Mouse (Mus musculus): ENCODE measurements around the gene Coq5.
"Not testable (repeated sequence)": the region's sequence is repeated elsewhere in the genome, so short reads cannot be mapped to it uniquely, and the experiment has no call there.

The Coq5 gene

DNA sequence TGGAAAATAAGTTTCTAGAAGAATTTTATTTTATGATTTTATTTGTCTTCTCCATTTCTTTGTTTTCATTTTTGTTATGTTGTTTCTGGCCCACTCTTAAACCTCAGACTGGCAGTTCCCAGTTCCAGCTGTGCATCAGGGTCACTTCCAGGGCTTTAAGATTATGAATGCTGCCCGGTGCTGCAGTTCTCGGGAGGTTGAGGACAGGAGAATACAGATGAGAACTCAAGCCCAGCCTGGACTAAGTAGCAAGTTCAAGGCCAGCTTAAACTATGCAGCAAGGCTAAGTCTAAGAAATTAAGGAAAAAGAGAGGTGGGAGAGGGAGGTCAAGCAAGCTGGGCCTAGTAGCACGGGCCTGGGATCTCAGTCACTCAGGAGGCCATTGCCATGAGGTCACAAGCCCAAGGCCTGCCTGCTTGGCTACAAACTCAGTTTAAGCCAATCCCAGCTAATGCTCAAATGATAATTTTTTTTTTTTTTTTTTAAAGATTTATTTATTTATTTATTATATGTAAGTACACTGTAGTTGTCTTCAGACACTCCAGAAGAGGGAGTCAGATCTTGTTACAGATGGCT is 11.9 kb upstream of the Coq5 start:
- DNase-seq (ENCODE audit: low read depth), result no peak

DNA sequence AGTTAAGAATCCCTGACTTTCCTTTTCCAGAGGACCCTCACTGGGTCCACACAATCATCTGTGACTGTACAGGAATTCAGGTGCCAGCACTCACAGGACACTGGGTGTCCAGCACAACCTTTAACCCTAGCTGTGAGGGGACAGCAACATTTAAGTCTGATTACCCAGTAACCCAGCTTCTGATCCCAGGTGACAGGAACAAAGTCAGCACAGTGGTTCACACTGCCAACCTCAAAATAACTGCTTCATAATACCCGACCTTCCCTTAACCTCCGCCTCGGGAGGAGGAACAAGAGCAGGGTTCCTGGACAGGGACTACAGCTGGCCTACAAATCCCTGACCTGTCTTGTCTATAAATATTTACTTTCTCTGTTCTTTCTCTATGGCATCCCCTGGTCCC is 11.2 kb upstream of the Coq5 start:
- no peak for DNase-seq (ENCODE audit: low read depth)

DNA sequence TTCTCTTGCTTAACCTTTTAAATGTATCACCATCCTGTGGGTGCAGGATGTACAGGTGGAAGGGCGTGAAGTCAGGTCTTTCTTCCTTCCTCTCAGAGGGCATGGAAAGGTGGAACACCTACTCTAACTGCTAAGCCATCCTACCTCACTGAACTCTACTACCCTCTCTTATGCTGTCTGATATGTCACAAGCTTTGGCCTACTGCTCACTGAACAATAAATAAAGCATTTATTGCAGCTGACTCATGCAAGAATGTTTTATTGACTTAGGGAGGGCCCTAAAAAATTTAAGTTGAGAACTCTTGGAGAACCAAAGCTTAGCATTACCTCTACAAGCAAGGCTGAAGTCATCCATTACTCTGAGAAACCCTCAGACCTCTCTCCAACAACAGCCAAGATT is 9.5 kb upstream of the Coq5 start:
- DNase-seq (ENCODE audit: low read depth), result no peak

DNA sequence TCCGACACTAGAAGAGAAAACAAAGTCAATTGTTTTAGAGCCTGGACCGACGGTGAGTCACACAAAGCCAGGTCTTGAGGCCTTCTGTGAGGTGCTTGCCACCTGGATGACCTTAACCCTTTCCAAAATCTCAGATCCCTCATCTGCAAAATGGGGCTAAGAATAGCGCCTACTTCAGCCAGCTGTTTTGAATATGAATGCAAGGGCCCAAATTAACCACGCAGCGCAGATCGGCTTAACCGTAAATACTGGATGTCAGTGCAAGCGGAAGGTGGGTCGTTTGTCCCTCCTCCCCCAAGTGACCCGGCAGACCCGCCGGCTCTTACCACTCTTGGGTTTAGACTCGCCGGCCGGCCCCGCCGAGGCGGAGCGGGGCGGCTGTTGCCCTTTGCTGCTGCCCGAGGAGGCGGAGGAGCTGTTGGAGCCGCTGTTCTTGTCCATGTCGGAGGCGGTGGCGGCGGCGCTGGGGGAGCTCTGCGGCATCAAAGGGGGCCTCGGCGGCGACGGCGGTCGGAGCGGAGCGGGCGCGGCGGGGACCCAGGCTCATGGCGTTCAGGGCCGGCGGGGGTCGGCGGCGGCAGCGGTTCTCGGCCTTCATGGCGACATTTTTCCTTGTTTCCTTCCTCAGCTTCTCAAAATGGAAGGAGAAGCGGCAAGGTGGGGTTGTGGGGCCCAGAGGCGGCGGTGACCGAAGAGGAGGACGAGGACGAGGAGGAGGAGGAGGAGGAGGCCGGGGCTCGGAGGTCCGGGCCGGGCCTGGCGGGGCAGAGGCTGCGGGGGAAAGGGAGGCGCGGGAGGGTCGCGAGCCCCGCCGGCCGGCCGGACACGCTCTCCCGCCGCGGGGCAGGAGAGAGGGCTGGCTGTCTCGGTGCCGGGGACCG is 7.3 kb upstream of the Coq5 start:
- DNase-seq (ENCODE audit: low read depth), result no peak

DNA sequence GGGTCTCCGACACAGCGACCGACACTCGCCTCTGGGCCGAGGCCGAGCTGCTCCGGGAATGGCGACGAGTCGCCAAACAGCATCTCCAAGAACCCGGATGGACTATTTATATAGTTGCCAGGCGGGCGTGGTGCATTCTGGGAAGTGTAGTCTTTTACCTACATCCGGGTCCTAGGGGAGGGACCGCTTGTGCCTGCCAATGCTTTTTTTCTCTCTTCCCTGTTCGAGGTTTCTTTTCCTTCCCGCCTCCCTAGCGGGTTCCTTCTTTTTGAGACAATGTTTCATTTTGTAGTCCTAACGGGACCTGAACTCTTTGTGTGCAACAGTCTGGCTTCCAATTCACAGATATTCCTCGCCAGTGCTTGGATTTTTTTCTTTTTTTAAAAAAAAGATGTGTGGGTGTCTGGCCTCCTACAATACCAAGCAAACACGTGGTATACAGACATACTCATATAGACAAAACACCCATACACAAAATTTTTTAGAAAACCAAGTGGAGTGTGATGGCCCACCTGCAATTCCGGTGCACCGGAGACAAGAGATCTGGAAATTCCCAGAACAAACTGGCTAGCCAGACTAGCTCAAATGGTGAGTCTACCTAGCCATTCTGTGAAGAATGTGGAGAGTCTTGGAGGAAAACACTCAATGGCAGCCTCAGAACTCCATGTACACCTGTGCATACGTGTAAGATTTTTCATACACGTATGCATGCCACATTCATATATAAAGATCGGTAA is 6.5 kb upstream of the Coq5 start, which contains the start of gene Rnf10:
Rnf10 (minus strand) TSS at position 87 of the 737 bp plus-strand sequence.
- DNase-seq (ENCODE audit: low read depth), result peak; percentile 96

DNA sequence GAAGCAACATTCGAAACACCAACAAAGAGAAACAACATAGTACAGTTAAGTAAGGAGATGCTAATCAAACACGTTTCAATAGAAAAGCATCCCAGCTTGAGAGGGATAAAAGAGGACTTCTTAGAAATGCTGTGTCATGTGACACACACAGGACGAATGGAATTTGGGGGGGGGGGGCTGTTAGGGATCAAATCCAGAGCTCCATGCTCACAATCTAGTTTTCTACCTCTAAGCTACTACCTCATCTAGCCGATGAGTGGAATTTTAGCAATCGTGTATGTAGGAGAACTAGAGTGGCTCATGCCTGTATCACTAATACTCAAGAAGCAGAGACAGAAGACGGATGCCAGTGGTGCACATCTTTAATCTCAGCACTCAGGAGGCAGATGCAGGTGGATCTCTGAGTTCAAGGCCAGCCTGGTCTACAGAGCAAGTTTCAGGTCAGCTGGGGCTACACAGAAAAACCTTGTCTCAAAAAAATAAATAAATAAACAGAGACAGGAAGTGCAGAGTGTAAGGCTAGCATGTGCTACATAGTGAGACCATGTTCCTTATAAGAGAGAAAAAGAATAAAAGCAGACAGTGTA is 5.8 kb upstream of the Coq5 start:
- no peak for DNase-seq (ENCODE audit: low read depth)

DNA sequence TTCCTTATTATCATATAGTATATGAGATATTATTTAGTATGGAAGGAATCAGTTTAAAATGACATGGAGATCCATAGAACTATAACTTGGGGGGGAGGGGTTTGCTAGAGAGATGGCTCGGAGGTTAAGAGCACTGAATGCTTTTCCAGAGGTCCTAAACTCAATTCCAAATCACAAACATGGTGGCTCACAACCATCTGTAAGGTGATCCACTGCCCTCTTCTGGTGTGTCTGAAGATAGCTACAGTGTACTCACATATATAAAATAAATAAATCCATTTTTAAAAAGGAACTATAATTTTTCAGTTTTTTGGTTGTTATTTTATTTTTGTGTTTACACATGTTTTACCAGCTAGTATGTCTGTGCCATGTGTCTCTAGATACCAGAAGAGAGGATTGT is 5.1 kb upstream of the Coq5 start:
- DNase-seq (ENCODE audit: low read depth), result no peak

DNA sequence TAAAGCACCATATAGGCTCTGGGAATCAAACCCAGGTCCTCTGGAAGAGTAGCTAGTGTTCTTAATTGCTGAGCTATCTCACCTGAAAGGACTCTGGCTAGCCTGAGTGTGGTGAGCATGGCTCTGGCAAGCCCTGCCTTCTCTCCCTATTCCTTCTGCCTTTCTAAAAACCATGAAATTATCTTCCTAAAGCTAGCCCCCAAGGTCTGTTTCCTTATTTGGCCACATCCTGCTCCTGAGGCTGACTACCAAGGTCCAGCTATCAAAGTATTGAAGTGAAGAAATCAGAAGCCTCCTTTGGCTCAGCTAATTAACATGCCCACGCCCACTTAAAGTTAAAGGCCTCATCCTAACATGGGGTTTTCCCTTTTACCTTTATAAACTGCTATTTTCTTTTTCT is 4.7 kb upstream of the Coq5 start:
- DNase-seq (ENCODE audit: low read depth), result no peak

DNA sequence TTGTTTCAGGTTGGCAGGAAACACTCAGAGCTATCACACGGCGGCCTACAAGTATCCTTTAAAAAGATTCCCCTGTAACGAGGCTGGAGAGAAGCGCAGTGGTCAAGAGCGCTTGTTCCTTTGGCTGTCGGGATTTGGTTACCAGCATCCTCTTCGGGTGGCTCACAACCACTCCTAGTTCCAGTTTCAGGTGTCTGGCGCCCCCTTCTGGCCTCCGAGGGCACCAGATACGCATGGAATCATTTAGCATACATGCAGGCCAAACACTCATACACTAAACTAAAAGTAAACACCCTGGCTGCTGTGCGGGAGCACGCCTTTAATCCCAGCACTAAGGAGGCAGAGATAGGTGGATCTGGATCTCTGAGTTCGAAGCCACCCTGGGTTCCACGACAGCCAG is 3.5 kb upstream of the Coq5 start:
- no peak for DNase-seq (ENCODE audit: low read depth)

DNA sequence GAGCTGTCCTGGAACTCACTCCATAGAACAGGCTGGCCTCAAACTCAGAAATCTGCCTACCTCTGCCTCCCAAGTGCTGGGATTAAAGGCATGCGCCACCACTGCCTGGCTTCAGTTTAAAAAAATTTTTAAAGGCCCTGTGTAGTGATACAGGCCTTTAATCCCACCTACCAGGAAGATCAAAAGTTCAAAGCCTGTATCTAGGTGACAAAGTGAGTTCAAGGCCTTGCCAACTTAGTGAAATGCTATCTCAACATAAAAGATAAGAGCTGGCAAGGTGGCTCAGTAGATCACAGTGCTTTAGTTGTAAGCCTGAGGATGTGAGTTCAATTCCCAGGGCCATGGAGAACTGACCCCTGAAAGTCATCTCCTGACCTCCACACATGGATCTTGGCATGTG is 1.4 kb upstream of the Coq5 start:
- no peak for DNase-seq (ENCODE audit: low read depth)

DNA sequence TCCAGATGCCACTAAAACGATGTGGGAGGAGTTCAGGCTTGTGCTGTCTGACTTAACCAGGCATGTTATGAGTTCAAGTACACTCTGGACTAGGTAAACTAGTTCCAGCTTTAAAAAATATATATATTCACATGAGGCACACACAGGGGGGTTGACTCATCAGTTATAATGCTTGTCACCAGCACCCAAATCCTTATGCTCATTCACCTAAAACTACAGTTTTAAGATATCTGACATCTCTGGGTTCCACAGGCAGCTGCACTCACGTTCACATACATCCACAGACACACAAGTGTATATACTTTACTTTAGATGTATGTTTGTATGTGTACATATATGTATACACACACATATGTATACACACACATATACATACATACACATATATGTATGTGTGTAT is 681 bp upstream of the Coq5 start:
- DNase-seq (ENCODE audit: low read depth), result no peak

DNA sequence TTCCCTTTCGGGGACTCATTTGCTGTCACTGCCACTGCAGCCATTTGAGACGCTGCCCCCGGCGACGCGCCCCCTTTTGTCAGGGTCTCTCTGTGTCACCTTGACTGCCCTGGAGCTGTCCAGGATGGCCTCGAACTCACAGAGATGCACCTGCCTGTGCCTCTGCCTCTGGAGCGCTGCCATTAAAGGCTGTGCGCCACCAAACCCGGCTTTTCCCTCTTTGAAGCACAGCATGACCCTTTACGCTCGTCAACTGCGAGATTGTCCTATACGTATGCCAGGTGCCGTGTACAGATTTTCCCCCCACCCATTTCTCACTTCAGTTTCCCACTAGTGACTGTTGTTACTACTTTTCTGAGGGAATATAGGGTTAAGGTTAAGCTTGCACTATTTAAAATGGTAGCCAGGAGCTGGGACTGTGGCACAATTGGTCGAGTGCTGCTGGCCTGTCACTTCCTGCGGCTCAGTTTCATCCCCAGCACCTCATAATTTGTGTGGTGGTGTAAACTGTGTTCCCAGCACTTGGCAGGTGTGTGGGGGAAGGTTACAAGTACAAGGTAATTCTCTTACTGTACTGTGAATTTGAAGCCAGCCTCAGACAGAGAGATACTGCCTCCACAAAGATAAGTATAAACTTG is 703 bp downstream of the Coq5 start:
- no peak for DNase-seq (ENCODE audit: low read depth)

DNA sequence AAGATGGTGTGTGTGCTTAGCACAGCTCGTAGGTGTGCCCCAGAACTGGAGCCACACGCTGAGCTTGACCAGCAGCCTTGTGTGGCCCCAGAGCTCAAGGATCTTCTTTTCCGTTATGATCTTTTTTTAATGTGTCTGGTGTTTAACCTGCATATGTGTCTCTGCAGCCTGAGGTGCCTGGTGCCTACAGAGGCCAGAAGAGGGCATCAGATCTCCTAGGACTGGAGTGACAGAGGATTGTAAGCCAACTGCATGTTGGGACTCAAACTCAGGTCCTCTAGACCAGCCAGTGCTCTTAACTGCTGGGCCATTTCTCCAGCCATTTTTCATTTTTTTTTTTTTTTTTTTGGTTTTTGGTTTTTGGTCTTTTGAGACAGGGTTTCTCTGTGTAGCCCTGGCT is 5.3 kb downstream of the Coq5 start:
- DNase-seq (ENCODE audit: low read depth), result no peak

DNA sequence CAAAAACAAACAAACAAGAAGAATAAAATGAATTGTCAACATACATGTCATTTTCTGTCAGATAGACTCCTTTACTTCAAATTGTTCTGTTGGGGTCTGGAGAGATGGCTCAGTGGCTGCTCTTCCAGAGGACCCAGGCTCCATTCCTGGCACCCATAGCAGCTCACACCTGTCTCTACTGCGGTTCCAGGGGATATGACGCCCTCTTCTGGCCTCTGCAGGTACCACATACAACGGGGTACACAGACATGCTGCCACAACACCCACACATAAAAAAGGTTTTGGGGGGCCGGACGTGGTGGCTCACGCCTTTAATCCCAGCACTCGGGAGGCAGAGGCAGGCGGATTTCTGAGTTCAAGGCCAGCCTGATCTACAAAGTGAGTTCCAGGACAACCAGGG is 14.7 kb downstream of the Coq5 start:
- DNase-seq (ENCODE audit: low read depth), result no peak

DNA sequence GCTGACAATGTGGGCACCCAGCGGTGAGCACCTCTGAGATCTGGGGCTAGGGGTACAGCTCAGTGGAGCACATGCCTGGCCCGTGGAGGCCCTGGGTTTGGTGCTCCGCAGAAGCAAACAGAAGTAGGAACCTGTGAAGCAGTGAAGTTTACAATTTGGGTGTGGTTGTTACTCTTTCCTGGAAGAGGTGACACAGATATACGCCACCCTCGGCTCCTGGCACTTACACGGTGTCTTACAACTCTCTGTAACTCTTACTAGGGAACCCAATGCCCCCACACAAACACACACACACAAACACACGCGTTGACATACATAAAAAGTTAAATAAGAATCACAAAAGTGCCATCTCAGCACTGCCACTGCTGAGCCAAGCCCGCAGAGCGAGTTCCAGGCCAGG is 16.9 kb downstream of the Coq5 start:
- no peak for DNase-seq (ENCODE audit: low read depth)

DNA sequence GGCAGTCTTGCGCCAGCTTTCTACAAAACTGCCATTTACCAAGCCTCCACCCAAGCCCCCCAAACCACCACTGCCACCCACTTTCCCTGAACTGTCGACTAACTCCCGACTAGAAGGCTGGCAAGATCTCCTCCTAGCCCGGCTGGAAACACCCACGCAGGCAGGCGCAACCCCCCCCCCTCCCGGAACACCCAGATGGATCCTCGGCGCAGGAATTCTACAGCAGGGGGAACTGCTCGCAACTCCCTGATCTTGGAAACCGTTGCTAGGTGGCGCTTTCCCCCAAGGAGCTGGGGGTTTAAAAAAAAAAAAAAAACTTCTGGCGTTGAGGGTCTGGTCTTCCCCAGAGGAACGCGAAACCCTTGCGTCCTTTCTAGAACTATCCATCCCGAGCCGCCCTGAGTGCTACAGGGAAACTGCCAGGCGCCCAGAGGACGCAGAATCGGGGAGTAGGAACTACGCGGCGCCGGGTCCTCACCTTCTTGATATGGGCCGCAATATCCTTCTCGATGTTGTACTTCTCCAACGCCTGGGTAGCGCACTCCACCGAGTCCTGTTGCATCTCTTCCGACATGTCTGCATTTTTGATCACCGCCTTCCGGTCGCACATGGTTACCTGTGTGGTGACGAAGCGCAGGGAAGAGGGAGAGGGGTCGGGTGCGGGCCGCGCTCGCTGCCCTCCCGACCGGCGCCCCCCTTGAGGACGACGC is 20.7 kb downstream of the Coq5 start:
- DNase-seq (ENCODE audit: low read depth), result no peak

DNA sequence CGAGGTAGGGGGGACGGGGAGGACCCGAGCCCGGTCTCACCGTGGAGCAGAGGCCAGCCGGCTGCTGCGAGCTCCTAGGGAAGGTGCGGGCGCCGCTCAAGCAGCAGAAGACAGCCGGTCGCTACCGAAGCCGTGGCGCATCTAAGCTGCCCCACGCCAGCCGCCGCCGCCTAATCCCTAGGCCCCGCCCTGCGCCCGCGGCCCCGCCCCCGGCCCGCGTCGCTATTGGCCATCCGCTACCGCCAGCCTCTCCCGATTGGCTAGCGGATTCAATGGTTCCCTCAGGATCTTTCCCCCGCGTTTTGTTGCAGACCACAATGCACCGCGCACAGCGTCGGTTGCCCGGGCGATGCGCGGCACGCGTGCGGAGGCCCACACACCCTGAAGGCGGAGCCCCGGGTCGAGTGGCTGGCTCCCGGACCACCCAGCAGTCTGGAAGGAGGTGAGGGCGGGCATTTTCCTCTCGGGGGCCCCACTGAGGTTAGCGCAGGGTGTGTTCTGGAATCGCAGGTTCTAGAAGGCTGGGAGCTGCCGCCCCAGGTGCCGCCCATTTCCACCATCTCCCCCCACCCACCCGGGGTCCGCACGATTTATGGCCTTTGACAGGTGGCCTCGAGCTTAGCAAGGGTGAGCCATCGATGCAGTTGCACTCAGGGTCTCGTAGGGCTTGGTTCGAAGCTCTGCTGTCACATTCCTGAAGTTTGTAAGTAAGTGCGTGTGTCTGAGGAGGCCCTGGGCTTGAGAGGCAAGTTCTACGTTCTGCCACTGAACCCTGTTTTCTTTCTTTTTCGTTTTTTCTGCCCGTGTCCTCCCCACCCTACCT is 21.5 kb downstream of the Coq5 start, which contains the start of gene Dynll1:
Dynll1 (minus strand) TSS at position 208 of the 823 bp plus-strand sequence.
- DNase-seq (ENCODE audit: low read depth), result peak; percentile 100

DNA sequence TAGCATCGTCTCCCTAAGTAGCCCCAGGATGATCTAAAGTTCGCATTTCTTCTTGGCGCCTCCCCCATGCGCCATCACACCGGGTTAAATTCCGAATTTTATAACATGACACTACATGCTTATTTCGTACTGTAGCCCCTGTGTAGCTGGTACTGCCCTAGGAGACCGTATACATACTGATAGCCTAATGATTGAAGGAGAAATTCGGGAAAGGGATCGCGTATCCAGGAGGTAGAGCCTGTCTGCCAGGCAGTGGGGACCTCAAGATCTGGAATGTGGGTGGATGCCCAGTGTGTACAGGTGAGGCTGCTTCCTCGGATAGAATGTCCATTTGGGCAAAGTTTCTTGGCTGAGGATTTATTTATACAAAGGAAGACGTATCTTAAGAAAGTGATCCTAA is 22.1 kb downstream of the Coq5 start:
- DNase-seq (ENCODE audit: low read depth), result no peak

DNA sequence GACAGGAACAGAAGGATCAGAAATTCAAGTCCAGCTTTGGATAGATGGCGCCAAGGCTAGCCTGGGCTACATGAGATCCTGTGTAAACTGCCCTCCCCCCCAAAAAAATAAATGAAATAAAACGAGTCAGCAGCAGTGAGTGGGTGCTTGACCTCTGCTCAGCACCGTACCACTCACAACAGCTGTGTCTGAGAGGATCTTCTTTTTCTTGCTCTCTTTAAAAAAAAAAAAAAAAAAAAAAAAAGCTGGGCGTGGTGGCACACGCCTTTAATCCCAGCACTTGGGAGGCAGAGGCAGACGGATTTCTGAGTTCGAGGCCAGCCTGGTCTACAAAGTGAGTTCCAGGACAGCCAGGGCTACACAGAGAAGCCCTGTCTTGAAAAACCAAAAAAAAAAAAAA is 22.7 kb downstream of the Coq5 start:
- DNase-seq (ENCODE audit: low read depth), result not testable (repeated sequence)

DNA sequence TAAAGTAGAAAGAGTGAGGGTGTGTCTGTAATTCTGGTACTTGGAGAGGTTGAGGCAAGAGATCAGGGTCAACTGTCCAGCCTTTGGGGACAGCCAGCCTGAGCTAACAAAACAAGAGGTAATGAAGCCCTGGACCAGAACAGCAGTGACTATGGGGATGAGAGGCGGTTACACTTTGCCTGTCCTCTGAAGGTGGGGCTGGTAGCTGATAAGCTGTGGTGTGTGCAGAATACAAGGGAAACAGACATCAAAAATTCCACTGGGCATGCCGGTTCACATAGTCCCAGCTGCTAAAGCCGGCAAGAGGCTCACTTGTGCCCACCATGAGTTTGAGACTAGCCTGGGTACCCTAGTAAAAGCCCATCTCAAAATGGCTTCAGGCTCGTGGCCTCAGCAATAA is 32.9 kb downstream of the Coq5 start:
- no peak for DNase-seq (ENCODE audit: low read depth)

Data from c-Kit-positive CD71-negative TER-119-negative erythroid progenitor cells, embryonic 14.5 days (primary cell).